In genomic region chr12:119237921-119238695, GRCm38 (mm10) we compare ENCODE assay signal across 8 mouse cellular contexts. TPM values are rescaled to one million over a fixed set of nuclear protein-coding genes. Genes with fewer than 3 reads are reported as not detected.
DNase-seq lines count a peak whose midpoint lies in the region; ATAC-seq and TF ChIP-seq lines count a peak whose summit lies in the region.

No protein-coding gene starts in this region.

- H3K27me3 ChIP-seq in forebrain, embryonic 16.5 days (replicated peaks; ENCODE audit: control insufficient read depth, insufficient read depth, low read length) = no peaks in the 10 kb centered on the region
- H3K27me3 ChIP-seq in liver, postnatal 0 days (ENCODE audit: insufficient read depth, low read length) = peaks cover 32% of the 10 kb centered on the region

- no peak for TF ChIP-seq CTCF in liver, postnatal 0 days (IDR thresholded peaks at IDR 0.05; ENCODE audit: low read depth)

- ATAC-seq in CD4-positive, CD25-positive, alpha-beta regulatory T cell, adult 4 months = peak; percentile 57
- peak; percentile 86 for ATAC-seq in forebrain, embryonic 16.5 days
- ATAC-seq in liver, postnatal 0 days = peak; percentile 45; the same call in 1 of the 2 replicates

- no peaks in the 10 kb centered on the region for H3K36me3 ChIP-seq in forebrain, embryonic 16.5 days (ENCODE audit: control insufficient read depth, insufficient read depth)
- no peaks in the 10 kb centered on the region for H3K36me3 ChIP-seq in liver, postnatal 0 days (replicated peaks; ENCODE audit: insufficient read depth, low read length)

- peak; percentile 49 for DNase-seq in heart, postnatal 4 days
- peak; percentile 25 to 76 for DNase-seq in layer of hippocampus, adult 18-20 months (ENCODE audit: low spot score in 2 of 2)
- DNase-seq in liver, postnatal 0 days = peak; percentile 24
- peak; percentile 44 for DNase-seq in ovary, postnatal 10 days (ENCODE audit: low spot score)
- peak; percentile 43 for DNase-seq in thymus, postnatal 4 days

- H3K4me2 ChIP-seq in forebrain, embryonic 16.5 days (ENCODE audit: low read length) = peak overlapping the region; percentile 84
- peak overlapping the region; percentile 73 for H3K4me2 ChIP-seq in liver, postnatal 0 days (ENCODE audit: low read depth, low read length)

- under 1% methylated on average over 35 of the region's 35 CpGs for WGBS in forebrain, embryonic 16.5 days
- under 1% methylated on average over 35 of the region's 35 CpGs for WGBS in liver, postnatal 0 days (ENCODE audit: insufficient replicate concordance)

- TF ChIP-seq EP300 in liver, postnatal 0 days (IDR thresholded peaks at IDR 0.05; ENCODE audit: low read depth) = no peak

- H3K27ac ChIP-seq in brown adipose tissue, adult 24 weeks (replicated peaks; ENCODE audit: low read depth, low read length) = no peak overlapping the region
- H3K27ac ChIP-seq in forebrain, embryonic 16.5 days (ENCODE audit: low read length) = peak overlapping the region; percentile 96
- no peak overlapping the region for H3K27ac ChIP-seq in liver, postnatal 0 days (ENCODE audit: low read depth)

- no peaks in the 10 kb centered on the region for H3K9me3 ChIP-seq in forebrain, embryonic 16.5 days (ENCODE audit: control insufficient read depth, low read length)
- no peaks in the 10 kb centered on the region for H3K9me3 ChIP-seq in liver, postnatal 0 days (ENCODE audit: low read length)

- peak overlapping the region; percentile 88 for H3K9ac ChIP-seq in forebrain, embryonic 16.5 days (replicated peaks; ENCODE audit: low read depth, low read length)
- H3K9ac ChIP-seq in liver, postnatal 0 days (replicated peaks) = peak overlapping the region; percentile 21

- H3K4me3 ChIP-seq in brown adipose tissue, adult 24 weeks (ENCODE audit: insufficient read depth, low read depth, low read length) = peak overlapping the region; percentile 41
- H3K4me3 ChIP-seq in forebrain, embryonic 16.5 days (replicated peaks; ENCODE audit: low read length) = peak overlapping the region; percentile 72
- H3K4me3 ChIP-seq in liver, postnatal 0 days (ENCODE audit: low read depth, low read length) = peak overlapping the region; percentile 45

- no peaks in the 10 kb centered on the region for H3K4me1 ChIP-seq in brown adipose tissue, adult 24 weeks (ENCODE audit: control insufficient read depth, insufficient read depth, insufficient read length, low read length)
- peaks cover 18% of the 10 kb centered on the region for H3K4me1 ChIP-seq in forebrain, embryonic 16.5 days (replicated peaks; ENCODE audit: control insufficient read depth, insufficient read depth, low read length)
- 0 out of 2 replicates have a peak, but pooled peaks cover 5% of the 10 kb centered on the region for H3K4me1 ChIP-seq in liver, postnatal 0 days (ENCODE audit: insufficient read depth)

RNA-seq across cellular contexts. Expression of gene Itgb8, which starts 0.5 kb away (rescaled TPM):
- 10 to 100 TPM; 21.4 to 28.0 TPM for polyA plus RNA-seq in CD4-positive, CD25-positive, alpha-beta regulatory T cell, adult 4 months (2017; shearing (Covaris generic))
- not detected in 2 replicates for polyA plus RNA-seq in brown adipose tissue, adult 24 weeks (2012; ENCODE audit: insufficient read depth, insufficient read length, missing spikeins)
- polyA plus RNA-seq in forebrain, embryonic 16.5 days (2015; fragmentation: Nextera tagmentation; extraction: Ambion mirVana) = 10.2 and 11.9 TPM in 2 replicates
- 1 to 10 TPM; 3.2 to 4.2 TPM for total RNA-seq in heart, postnatal 4 days (2021)
- total RNA-seq in layer of hippocampus, adult 18-20 months (2021) = 10 to 100 TPM; 32.2 to 32.5 TPM
- 0.13 and 0.19 TPM in 2 replicates for polyA plus RNA-seq in liver, postnatal 0 days (2015; fragmentation: Nextera tagmentation; extraction: Ambion mirVana)
